Mouse (Mus musculus) liver, postnatal 0 days (tissue): Measurements from ENCODE around the gene Duxbl3. TPM values are rescaled to one million over a fixed set of nuclear protein-coding genes. Genes with fewer than 3 reads are reported as not detected.

Experiments used
- ATAC-seq: fragments of 200-750 bp; cut with Nextera tagmentation; 2 replicates; pipeline ENCODE4 v1.8.0; 2017; ENCODE audit warnings: mild to moderate bottlenecking, moderate library complexity
- DNase-seq: peaks from one replicate; pipeline ENCODE4 v3.0.0-alpha.2; 2016
- H3K27ac ChIP-seq: fragments of 300-500 bp; sonication (generic); 2 replicates; pipeline ENCODE4 v1.5.1; 2014; ENCODE audit warnings: antibody characterized with exemption, moderate library complexity, mild to moderate bottlenecking, low read depth
- H3K27me3 ChIP-seq: fragments of 300-500 bp; sonication (generic); 2 replicates; pipeline ENCODE4 v1.6.1; 2014; ENCODE audit warnings: low read length, control low read depth, mixed read lengths; ENCODE audit not compliant: insufficient read depth
- H3K36me3 ChIP-seq: fragments of 300-500 bp; sonication (generic); replicated peaks from 2 replicates; pipeline ENCODE4 v1.6.1; 2014; ENCODE audit warnings: mild to moderate bottlenecking, control low read depth, low read length, moderate library complexity, mixed read lengths; ENCODE audit not compliant: insufficient read depth
- H3K4me1 ChIP-seq: fragments of 300-500 bp; sonication (generic); 2 replicates; pipeline ENCODE4 v1.6.1; 2014; ENCODE audit warnings: antibody characterized with exemption, mild to moderate bottlenecking, control low read depth; ENCODE audit not compliant: insufficient read depth
- H3K4me2 ChIP-seq: fragments of 300-500 bp; sonication (generic); 2 replicates; pipeline ENCODE4 v1.6.1; 2014; ENCODE audit warnings: low read depth, mild to moderate bottlenecking, low read length, moderate library complexity, mixed read lengths
- H3K4me3 ChIP-seq: fragments of 300-500 bp; sonication (generic); 2 replicates; pipeline ENCODE4 v1.5.1; 2014; ENCODE audit warnings: low read depth, low read length
- H3K9ac ChIP-seq: fragments of 300-500 bp; sonication (generic); replicated peaks from 2 replicates; pipeline ENCODE4 v1.6.1; 2014; ENCODE audit warnings: mild to moderate bottlenecking, moderate library complexity
- H3K9me3 ChIP-seq: fragments of 300-500 bp; sonication (generic); 2 replicates; pipeline ENCODE4 v1.6.1; 2016; ENCODE audit warnings: mild to moderate bottlenecking, control low read depth, low read length, mixed read lengths
- CTCF ChIP-seq: sonication (generic); IDR thresholded peaks from 2 replicates; pipeline ENCODE4 v1.5.1; 2016; ENCODE audit warnings: antibody characterized with exemption, low read depth
- EP300 ChIP-seq: IDR thresholded peaks from 2 replicates; pipeline ENCODE4 v1.6.1; 2016; ENCODE audit warnings: antibody characterized with exemption, low read depth, mild to moderate bottlenecking
- WGBS: fragments of 180-500 bp; shearing (Covaris S2); extraction: QIAGEN DNeasy Blood & Tissue Kit; methylation state at CpG from one replicate; pipeline ENCODE4 v1.1.7; 2014; ENCODE audit not compliant: insufficient replicate concordance; 5-methylcytosine and 5-hydroxymethylcytosine counted together
- polyA plus RNA-seq: library from polyadenylated mRNA; unstranded; fragments of >200 nt; fragmentation: Nextera tagmentation; extraction: Ambion mirVana; gene quantifications from 2 replicates; pipeline ENCODE4 v1.2.1, GENCODE M21; 2015

Duxbl3 gene
- polyA plus RNA-seq, 1 experiment from 2014 or later: not detected

DNA sequence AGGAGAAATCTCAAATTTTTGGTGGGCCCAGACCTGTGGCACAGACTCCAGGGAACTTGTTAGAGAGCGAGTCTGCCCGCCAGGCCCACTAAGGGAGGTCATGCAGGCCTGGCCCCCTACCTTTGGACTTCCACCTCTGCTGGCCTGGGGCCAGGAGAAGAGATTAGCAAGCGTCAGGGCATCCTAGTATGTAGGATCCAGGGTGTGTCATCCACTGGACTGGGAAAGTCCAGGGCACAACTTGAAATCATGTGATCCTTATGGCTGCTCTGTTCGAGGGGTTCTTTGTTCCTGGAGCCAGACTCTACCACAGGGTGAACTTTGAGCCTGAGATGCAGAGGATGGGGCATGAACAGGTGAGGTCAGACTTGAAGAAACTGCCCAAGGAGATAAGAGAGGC, 39.3 kb downstream of the Duxbl3 start:
- 43% methylated on average over 4 of the region's 4 CpGs for WGBS
- H3K36me3 ChIP-seq: no peaks in the 10 kb centered on the region
- H3K27ac ChIP-seq: no peak overlapping the region
- no peak overlapping the region for H3K4me3 ChIP-seq
- no peak overlapping the region for H3K9ac ChIP-seq
- H3K9me3 ChIP-seq: no peaks in the 10 kb centered on the region
- H3K27me3 ChIP-seq: no peaks in the 10 kb centered on the region
- H3K4me1 ChIP-seq: no peaks in the 10 kb centered on the region
- TF ChIP-seq CTCF (no peak), EP300 (no peak)
- ATAC-seq (peak; percentile 72; the same call in 1 of the 2 replicates), DNase-seq (peak; percentile 26)
- H3K4me2 ChIP-seq: no peak overlapping the region

DNA sequence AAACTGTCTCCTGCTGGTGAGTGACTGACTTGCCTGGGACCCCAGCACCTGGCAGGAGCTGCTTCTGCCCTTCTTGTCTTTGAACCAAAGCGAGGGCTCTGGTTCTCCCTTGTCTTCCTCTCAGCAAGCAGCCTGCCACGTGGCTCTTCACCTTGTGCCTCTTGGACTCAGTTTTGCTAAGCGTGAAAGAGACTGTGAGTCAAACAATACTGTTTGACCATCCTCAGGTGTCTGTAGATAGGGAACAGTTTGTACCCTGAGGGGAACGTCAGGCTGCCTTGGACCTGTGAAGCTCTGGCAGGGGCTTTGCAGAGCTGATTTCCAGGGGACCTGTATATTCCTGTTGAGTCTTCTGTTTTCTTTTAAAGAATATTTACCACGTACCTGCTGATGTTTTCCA, 39.7 kb downstream of the Duxbl3 start:
- H3K27ac ChIP-seq: no peak overlapping the region

DNA sequence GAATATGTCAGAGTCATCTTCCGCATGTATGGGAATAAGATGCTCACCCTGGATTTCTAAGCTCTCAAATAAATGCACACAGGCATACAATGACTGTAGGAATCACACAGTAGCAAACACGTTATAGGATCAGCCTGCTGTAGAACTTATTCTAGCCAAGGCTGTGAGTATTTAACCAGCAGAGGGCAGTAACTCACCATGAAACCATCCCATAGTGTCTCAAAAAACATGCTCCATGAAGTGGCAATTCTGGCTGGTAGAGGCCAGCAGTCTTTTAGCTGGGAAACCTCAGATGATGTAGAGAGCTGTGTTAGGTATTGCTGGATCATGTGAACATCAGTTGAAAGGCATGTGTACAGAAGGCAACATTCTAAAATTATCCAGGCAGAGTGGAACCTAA, 45.3 kb downstream of the Duxbl3 start:
- Histone ChIP-seq H3K9me3 (no peaks in the 10 kb centered on the region), H3K9ac (no peak overlapping the region), H3K27ac (no peak overlapping the region), H3K27me3 (no peaks in the 10 kb centered on the region), H3K4me1 (no peaks in the 10 kb centered on the region), H3K36me3 (no peaks in the 10 kb centered on the region), H3K4me2 (no peak overlapping the region), H3K4me3 (no peak overlapping the region)
- ATAC-seq: 0 out of 2 replicates have a peak, but pooled peaks have one; percentile 15
- peak; percentile 26 for DNase-seq
- TF ChIP-seq CTCF (peak; percentile 80), EP300 (no peak)
- 39% methylated on average over 2 of the region's 2 CpGs for WGBS

More for the DNA sequence above, 39.7 kb downstream of the Duxbl3 start:
- no peak overlapping the region for H3K4me2 ChIP-seq
- H3K27me3 ChIP-seq: no peaks in the 10 kb centered on the region
- no peak overlapping the region for H3K9ac ChIP-seq
- no peak overlapping the region for H3K4me3 ChIP-seq
- DNase-seq (no peak), ATAC-seq (no peak)
- H3K36me3 ChIP-seq: no peaks in the 10 kb centered on the region
- 57% methylated on average over 5 of the region's 5 CpGs for WGBS
- H3K4me1 ChIP-seq: no peaks in the 10 kb centered on the region
- TF ChIP-seq EP300 (no peak), CTCF (no peak)
- H3K9me3 ChIP-seq: no peaks in the 10 kb centered on the region

DNA sequence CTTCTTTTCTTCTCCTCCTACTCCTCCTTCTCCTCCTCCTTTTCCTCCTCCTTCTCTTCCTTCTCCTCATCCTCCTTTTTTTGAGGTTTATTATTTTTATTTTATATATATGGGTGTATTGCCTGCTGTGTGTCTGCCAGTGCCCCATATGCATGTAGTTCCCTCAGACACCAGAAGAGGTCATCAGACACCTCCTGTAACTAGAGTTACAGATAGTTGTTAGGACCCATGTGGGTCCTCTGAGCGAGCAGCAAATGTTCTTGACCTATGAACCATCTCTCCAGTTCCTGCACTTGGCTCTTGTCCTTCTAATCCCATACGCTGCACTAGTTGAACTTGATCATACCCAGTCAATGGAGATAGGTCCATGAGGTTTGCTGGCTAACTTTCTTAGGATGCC, 48.3 kb downstream of the Duxbl3 start:
- H3K4me3 ChIP-seq: no peak overlapping the region
- no peaks in the 10 kb centered on the region for H3K9me3 ChIP-seq
- H3K9ac ChIP-seq: no peak overlapping the region
- H3K4me1 ChIP-seq: no peaks in the 10 kb centered on the region
- H3K4me2 ChIP-seq: no peak overlapping the region
- DNase-seq: peak; percentile 33
- H3K27ac ChIP-seq: no peak overlapping the region
- no peaks in the 10 kb centered on the region for H3K36me3 ChIP-seq
- WGBS: 34% methylated on average over 2 of the region's 2 CpGs
- TF ChIP-seq CTCF (peak; percentile 62), EP300 (no peak)
- no peaks in the 10 kb centered on the region for H3K27me3 ChIP-seq
- ATAC-seq: no peak

DNA sequence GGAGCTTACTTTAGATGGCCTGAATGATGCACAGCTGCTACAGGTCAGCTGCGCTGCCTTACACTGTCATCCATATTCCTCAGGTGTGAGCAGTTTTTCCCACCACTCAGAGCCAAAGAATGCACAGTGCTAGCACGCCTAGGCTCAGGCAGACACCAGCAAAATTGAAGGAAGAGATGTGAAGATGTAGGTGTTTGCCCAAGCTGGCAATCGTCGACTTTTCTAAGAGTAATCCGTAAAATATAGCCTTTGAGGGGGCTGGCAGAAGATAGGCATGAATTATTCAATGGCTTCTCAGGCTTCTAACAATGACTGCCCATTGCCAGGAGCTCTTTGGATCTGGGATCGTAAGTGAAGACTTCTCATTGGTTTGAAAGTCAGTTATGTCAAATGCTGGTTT, 51.1 kb downstream of the Duxbl3 start:
- WGBS: 78% methylated on average over 6 of the region's 6 CpGs
- ATAC-seq: no peak

DNA sequence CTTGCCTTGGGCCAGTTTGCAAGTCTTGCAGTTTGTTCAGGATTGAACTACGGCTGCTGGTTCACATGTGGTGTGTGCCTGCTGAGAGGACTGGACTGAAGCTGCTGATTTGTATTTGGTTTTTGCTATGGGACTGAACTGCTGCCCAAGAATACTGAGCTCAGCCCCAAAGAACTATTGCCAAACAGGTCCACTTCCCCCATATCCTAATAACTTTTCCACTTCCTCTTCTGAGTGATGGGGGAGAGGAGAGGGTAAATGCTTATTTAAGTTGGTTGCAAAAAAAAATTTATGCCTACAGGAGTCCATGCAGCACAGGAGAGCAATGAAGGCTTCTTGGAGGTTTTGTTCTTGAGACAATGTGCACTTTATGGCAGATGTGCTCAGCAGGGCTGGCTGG, 51.7 kb downstream of the Duxbl3 start:
- no peak for DNase-seq
- Histone ChIP-seq H3K4me3 (no peak overlapping the region), H3K4me1 (no peaks in the 10 kb centered on the region), H3K27me3 (no peaks in the 10 kb centered on the region), H3K36me3 (no peaks in the 10 kb centered on the region), H3K9ac (no peak overlapping the region), H3K4me2 (no peak overlapping the region), H3K9me3 (no peaks in the 10 kb centered on the region), H3K27ac (no peak overlapping the region)
- ATAC-seq: no peak
- WGBS: 74% methylated on average over 1 of the region's 1 CpGs
- TF ChIP-seq CTCF (no peak), EP300 (no peak)

More for the DNA sequence above, 51.1 kb downstream of the Duxbl3 start:
- Histone ChIP-seq H3K27me3 (no peaks in the 10 kb centered on the region), H3K27ac (no peak overlapping the region), H3K4me3 (no peak overlapping the region), H3K4me2 (no peak overlapping the region), H3K9me3 (no peaks in the 10 kb centered on the region), H3K36me3 (no peaks in the 10 kb centered on the region), H3K9ac (no peak overlapping the region), H3K4me1 (no peaks in the 10 kb centered on the region)
- no peak for DNase-seq
- TF ChIP-seq CTCF: no peak
- no peak for TF ChIP-seq EP300

DNA sequence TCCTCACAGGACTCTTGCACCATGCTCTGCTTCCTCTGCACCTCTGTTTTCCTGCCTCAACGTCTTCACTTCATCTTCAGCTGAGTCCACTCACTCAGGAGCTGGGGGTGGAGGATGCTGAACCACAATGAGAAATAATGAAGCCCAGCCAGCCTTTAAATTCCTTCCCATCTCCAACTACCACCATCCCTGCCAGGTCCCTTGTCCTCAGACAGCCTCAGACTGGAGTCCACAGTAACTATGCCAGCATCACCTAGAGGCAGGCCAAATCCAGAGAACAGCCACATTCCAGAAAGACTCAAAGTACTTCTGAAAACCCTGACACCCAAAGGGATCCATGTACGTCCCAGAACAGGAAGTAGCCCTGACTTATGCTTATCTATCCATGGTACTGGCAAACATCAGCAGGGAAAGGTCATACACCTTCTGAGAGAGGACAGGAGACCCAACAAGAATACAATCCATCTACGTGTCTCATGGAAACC, 58.5 kb downstream of the Duxbl3 start:
- DNase-seq (no peak), ATAC-seq (no peak)
- WGBS: 35% methylated on average over 3 of the region's 3 CpGs
- Histone ChIP-seq H3K4me3 (no peak overlapping the region), H3K9me3 (no peaks in the 10 kb centered on the region), H3K4me1 (no peaks in the 10 kb centered on the region), H3K9ac (no peak overlapping the region), H3K36me3 (no peaks in the 10 kb centered on the region), H3K27ac (no peak overlapping the region), H3K27me3 (no peaks in the 10 kb centered on the region), H3K4me2 (no peak overlapping the region)
- TF ChIP-seq EP300 (no peak), CTCF (no peak)

Other genes with a start within 250 kb of the Duxbl3 start
- 5.4 and 7.9 TPM in 2 replicates for gene Gm9780, start 215.3 kb upstream of the Duxbl3 start, polyA plus RNA-seq
- 34.7 and 41.0 TPM in 2 replicates for gene Tmem254c, start 190.6 kb upstream of the Duxbl3 start, polyA plus RNA-seq
- gene Cphx2, start 176.4 kb upstream of the Duxbl3 start, polyA plus RNA-seq: not detected in 2 replicates
- gene Cphx3, start 175.7 kb upstream of the Duxbl3 start, polyA plus RNA-seq: not detected in 2 replicates
- 0.08 TPM in 1 of 2 replicates, not detected in the other for gene Duxbl2, start 139.6 kb upstream of the Duxbl3 start, polyA plus RNA-seq
- gene Plac9b, start 75.5 kb upstream of the Duxbl3 start, polyA plus RNA-seq: 8.6 and 11.2 TPM in 2 replicates
- 30.3 and 32.9 TPM in 2 replicates for gene Tmem254b, start 50.9 kb upstream of the Duxbl3 start, polyA plus RNA-seq